Mouse (Mus musculus): ENCODE measurements around the gene Olfr175-ps1.

Gene Olfr175-ps1

GRCm38 (mm10) chr16:58826732-58827319 is at the start of gene Olfr175-ps1:
Gene Olfr175-ps1 (minus strand): TSS chr16:58826782.
- DNase-seq = no peak

DNA sequence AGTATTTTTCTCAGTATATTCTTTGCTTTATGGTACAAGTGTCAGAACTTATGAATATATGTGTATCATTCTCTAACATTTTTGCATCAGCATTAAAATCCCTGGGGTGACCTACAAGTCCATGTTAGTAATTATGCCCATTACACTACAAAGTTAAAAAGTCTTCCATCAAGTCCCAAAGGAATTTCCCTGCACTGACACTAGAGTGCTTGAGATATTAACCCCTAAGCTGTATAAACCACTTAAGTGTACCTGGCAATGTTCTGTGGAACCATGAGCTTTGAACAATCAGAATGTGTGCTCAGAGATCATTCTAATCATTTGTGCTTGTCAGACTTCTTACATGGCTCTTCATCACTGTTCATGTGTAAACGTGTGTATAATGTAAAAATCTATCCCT is 48.1 kb upstream of the Olfr175-ps1 start, which contains the start of gene Olfr177:
Gene Olfr177 (minus strand): TSS at position 101 of the 400 bp plus-strand sequence.
- no peak for DNase-seq

DNA sequence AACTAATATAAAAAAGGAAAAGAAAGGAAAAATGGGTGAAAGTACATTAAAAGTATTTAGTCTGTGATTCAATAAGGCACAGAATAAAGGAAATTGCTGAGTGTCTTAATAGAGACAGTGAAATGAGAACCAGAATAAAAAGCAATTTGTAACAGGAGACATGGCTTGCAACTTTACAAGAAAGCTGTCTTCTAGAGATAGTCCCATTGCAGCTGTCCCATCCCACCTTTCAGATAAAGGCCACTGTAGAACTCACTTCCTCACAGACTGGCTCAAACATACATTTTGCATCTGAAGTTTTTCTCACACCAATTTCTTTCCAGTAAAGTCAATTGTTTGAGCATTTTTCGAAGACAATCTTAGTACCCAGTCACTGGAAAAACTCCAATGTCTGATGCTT is 34.9 kb upstream of the Olfr175-ps1 start:
- no peak for DNase-seq

DNA sequence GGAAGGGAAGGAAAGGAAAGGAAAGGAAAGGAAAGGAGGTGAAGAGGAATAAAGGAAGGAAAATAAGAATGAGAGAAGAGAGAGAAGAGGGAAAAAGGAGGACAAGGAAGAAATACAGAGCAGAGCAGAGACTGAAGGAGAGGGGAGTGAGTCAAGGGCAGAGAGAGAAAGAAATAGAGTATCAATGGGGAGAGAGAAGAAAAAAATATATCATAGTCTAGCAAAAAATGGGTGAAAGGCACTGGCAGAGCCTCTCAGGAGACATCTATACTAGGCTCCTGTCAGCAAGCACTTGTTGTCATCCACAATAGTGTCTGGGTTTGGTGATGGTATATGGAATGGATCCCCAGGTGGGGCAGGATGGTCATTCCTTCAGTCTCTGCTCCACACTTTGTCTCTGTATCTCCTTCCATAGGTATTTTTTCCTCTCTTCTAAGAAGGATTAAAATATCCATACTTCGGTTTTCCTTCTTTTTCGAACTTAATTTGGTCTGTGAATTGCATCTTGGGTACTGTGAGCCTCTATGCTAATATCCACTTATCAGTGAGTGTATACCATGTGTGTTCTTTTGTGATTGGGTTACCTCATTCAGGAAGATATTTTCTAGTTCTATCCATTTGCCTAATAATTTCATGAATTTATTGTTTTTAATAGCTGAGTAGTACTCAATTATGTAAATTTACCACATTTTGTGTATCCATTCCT is 33.6 kb upstream of the Olfr175-ps1 start:
- DNase-seq = no peak

- no peak for DNase-seq
Measured at GRCm38 (mm10) chr16:58800168-58800567, 26.4 kb downstream of the Olfr175-ps1 start, which contains the start of gene Olfr173. Gene Olfr173 (minus strand): TSS chr16:58800268.
